Mouse (Mus musculus) bone marrow, adult 2 months (tissue): Measurements from ENCODE around the gene Limk2. TPM values are rescaled to one million over a fixed set of nuclear protein-coding genes. Genes with fewer than 3 reads are reported as not detected.

Experiments used
- H3K27ac ChIP-seq: fragments of 200-500 bp; 2 replicates; pipeline ENCODE4 v1.5.1; 2012; ENCODE audit warnings: low read depth, mild to moderate bottlenecking, control low read depth, inconsistent platforms, low read length; ENCODE audit not compliant: control insufficient read depth, poor library complexity, insufficient read depth
- H3K4me1 ChIP-seq: fragments of 200-500 bp; 2 replicates; pipeline ENCODE4 v1.6.1; 2011; ENCODE audit warnings: low read length; ENCODE audit not compliant: control insufficient read depth, insufficient read depth
- H3K4me3 ChIP-seq: fragments of 200-500 bp; replicated peaks from 2 replicates; pipeline ENCODE3; 2011; ENCODE audit warnings: mild to moderate bottlenecking, low read depth, low read length, control low read depth; ENCODE audit not compliant: control insufficient read depth
- CTCF ChIP-seq: fragments of 200-500 bp; IDR thresholded peaks from 2 replicates; pipeline ENCODE4 v1.5.1; 2011; ENCODE audit warnings: low read length, control low read depth; ENCODE audit not compliant: control insufficient read depth, insufficient read depth
- POLR2A ChIP-seq: fragments of 200-500 bp; IDR thresholded peaks from 2 replicates; pipeline ENCODE4 v1.6.1; 2011; ENCODE audit warnings: low read depth, mild to moderate bottlenecking, control low read depth, low read length, borderline replicate concordance; ENCODE audit not compliant: control insufficient read depth
- WGBS: fragments of 180-500 bp; shearing (Covaris S2); methylation state at CpG from one replicate; pipeline ENCODE4 v1.1.7; 2018; 5-methylcytosine and 5-hydroxymethylcytosine counted together
- polyA plus RNA-seq: library from polyadenylated mRNA; stranded (reverse); fragments of >200 nt; gene quantifications from 2 replicates; pipeline ENCODE4 v1.2.4, GENCODE M21; 2011; ENCODE audit warnings: low replicate concordance; ENCODE audit not compliant: missing spikeins, insufficient read depth, insufficient read length

The Limk2 gene
- polyA plus RNA-seq, 1 experiment: 60.1 TPM

- 35% methylated on average over 8 of the region's 8 CpGs for WGBS
- Histone ChIP-seq H3K4me3 (no peak overlapping the region), H3K4me1 (no peaks in the 10 kb centered on the region; the same call in 1 of the 2 replicates), H3K27ac (no peak overlapping the region)
- TF ChIP-seq POLR2A (no peak), CTCF (no peak)
These were observed 35.9 kb upstream of the Limk2 start for GRCm38 (mm10) chr11:3444875-3445274.

GRCm38 (mm10) chr11:3443091-3443490, 34.1 kb upstream of the Limk2 start:
- 86% methylated on average over 2 of the region's 2 CpGs for WGBS
- TF ChIP-seq CTCF (no peak), POLR2A (no peak)
- no peak overlapping the region for H3K27ac ChIP-seq
- no peaks in the 10 kb centered on the region; the same call in 1 of the 2 replicates for H3K4me1 ChIP-seq
- no peak overlapping the region for H3K4me3 ChIP-seq

DNA sequence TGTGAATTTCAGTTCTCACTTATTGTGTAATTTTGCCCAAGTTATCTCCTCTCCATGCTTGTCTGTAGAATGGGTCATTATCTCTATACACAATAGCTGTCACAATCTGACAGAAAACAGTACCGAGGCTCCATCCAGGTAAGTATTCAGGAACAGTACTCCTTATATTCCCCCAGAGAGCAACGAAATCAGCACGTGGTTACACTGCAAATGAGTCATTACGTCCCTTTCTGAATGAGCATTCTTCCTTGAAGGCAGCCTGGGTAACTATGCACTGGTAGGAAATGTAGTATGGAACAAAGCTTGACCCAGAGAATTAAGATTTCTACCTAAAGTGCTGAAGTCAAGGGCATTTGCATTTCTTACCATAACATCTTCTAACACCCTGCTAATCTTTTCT, 33.7 kb upstream of the Limk2 start:
- Histone ChIP-seq H3K4me3 (no peak overlapping the region), H3K4me1 (no peaks in the 10 kb centered on the region; the same call in 1 of the 2 replicates), H3K27ac (no peak overlapping the region)
- WGBS: 72% methylated on average over 4 of the region's 4 CpGs
- no peak for TF ChIP-seq CTCF
- TF ChIP-seq POLR2A: no peak

DNA sequence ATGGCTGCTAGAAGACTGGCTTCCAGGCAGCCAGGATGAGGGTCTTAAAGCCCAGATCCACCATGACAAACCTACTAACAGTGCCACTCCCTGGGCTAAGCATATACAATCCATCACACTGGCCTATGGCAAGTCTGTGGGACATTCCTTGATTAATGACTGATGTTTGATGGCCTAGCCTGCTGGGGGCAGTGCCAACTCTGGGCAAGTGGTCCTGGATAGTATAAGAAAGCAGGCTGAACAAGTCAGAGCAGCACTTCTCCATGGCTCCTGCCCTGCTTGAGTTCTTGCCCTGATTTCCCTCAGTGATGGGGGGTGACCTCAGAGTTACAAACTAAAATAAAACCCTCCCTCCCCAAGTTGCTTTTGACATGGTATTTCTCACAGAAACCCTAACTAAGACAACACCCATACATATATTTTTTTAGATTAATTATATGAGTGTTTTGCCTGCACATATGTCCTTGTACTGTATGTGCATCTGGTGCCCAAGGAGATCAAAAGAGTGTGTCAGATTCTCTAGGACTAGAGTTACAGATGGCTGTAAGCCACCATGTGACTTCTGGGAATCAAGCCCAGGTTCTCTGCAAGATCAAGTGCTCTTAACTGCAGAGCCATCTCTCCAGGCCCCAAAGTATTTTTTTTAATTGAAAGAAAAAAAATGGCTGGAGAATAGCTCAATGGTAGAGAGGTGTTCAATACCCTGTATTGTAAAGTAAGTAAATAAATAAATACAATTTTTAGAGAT, 32.9 kb upstream of the Limk2 start:
- Histone ChIP-seq H3K4me1 (no peaks in the 10 kb centered on the region; the same call in 1 of the 2 replicates), H3K4me3 (no peak overlapping the region), H3K27ac (no peak overlapping the region)
- TF ChIP-seq CTCF (no peak), POLR2A (no peak)

DNA sequence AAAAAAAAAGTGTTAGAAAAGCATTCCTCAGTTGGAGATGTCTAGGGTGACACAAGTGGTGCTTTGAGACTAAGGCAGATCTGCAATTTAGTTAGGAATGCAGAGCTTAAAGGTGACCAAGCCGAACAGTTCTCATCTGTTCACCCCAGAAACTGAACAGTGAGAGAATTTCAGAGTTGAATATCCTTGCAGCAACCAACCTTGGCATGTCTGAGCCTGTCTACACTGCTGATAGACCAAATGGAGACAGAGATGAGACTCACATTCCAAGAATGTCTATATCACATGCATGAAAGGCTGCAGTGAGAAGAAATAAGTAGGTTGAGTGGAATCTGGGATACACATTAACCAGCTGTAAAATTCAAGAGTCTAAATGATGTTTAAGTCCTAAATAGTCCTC, 28.6 kb upstream of the Limk2 start:
- WGBS: 74% methylated on average over 1 of the region's 1 CpGs
- no peak for TF ChIP-seq CTCF
- no peak for TF ChIP-seq POLR2A
- Histone ChIP-seq H3K27ac (no peak overlapping the region), H3K4me3 (no peak overlapping the region), H3K4me1 (no peaks in the 10 kb centered on the region; the same call in 1 of the 2 replicates)

DNA sequence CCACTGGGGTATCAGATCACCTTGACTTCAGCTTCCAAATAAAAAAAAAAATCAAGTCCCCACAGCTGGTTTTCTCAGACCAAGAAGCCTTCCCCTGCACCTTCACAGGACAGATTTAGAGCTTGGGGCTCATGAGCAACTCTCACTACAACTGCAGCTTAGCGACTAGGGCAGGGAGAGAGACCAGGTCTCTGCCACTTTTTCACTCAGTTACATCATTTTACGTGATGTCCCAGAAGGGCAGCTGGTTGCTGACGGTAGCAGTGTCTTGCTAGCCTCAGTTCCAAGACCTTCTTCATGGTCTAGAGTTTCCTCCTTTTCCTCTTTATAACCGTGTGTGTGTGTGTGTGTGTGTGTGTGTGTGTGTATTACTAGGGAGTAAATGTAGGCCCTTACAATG, 24.8 kb upstream of the Limk2 start:
- 70% methylated on average over 4 of the region's 4 CpGs for WGBS
- no peak for TF ChIP-seq CTCF
- no peak for TF ChIP-seq POLR2A
- Histone ChIP-seq H3K27ac (no peak overlapping the region), H3K4me3 (no peak overlapping the region), H3K4me1 (no peaks in the 10 kb centered on the region; the same call in 1 of the 2 replicates)

DNA sequence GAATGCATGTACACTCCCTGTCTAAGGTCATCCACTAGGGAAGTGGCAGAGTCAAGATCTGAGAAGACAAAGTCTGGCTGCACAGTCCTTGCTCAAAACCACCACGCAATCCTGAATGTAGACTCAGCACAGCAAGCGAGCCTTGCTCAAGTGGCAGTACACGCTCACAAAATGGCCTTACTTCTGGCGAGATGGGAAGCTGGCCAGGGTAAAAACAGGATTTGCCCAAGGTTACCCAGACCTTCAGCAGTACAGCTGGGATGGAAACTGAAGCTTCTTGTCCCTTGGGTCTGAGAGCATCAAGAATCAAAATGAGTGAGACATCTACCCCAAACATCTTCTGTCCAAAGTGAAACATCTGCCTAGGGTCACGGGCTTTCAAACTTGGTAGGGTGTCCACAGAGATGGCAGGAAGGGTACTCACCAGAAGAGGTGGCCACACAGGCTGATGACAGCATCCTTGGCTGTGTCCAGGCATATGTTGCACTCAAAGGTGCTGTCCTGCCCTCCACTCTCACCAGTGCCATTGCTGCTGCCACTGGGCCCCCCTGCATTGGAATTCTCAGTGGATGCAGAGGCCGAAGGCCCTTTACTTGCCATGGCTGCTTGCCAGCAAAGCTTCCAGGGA, 23.1 kb upstream of the Limk2 start:
- Histone ChIP-seq H3K4me3 (no peak overlapping the region), H3K27ac (no peak overlapping the region), H3K4me1 (no peaks in the 10 kb centered on the region; the same call in 1 of the 2 replicates)
- TF ChIP-seq POLR2A (no peak), CTCF (no peak)
- WGBS: 79% methylated on average over 6 of the region's 6 CpGs

DNA sequence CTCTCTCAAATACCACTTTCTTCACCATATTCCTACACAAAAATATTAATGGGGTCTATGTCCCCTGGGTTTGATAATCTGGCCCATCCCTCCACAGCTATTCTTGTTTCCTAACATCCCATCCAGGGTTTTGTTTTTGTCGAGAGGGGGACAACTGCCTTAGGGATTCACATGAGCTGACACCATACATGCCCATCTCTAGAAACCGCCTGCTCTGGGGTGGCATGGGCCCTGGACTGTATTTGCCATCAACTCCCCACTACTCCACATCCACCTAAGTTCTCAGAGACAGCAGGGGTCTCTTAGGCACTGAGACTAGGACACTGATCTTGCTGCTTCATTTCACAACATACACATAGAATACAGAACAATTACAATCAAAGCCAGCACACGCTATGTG, 22.5 kb upstream of the Limk2 start:
- no peak for TF ChIP-seq CTCF
- no peak for TF ChIP-seq POLR2A
- Histone ChIP-seq H3K27ac (no peak overlapping the region), H3K4me3 (no peak overlapping the region), H3K4me1 (no peaks in the 10 kb centered on the region; the same call in 1 of the 2 replicates)
- WGBS: 84% methylated on average over 3 of the region's 3 CpGs
